Mouse (Mus musculus) limb, embryonic 12.5 days (tissue): Measurements from ENCODE around the gene Lce1a1. TPM values are rescaled to one million over a fixed set of nuclear protein-coding genes. Genes with fewer than 3 reads are reported as not detected.
"Not testable (repeated sequence)": the region's sequence is repeated elsewhere in the genome, so short reads cannot be mapped to it uniquely, and the experiment has no call there.

Source experiments
- ATAC-seq: fragments of 200-750 bp; cut with Nextera tagmentation; 2 replicates; pipeline ENCODE4 v1.8.0; 2017; ENCODE audit warnings: low read depth, moderate TSS enrichment; ENCODE audit not compliant: insufficient number of reproducible peaks, insufficient read depth, low FRiP score, low TSS enrichment
- H3K27ac ChIP-seq: fragments of 300-500 bp; sonication (generic); 2 replicates; pipeline ENCODE4 v1.5.1; 2016; ENCODE audit warnings: mild to moderate bottlenecking, moderate library complexity
- H3K27me3 ChIP-seq: fragments of 300-500 bp; sonication (generic); 2 replicates; pipeline ENCODE4 v1.6.1; 2016; ENCODE audit warnings: mild to moderate bottlenecking, moderate library complexity
- H3K36me3 ChIP-seq: fragments of 300-500 bp; sonication (generic); 2 replicates; pipeline ENCODE4 v1.6.1; 2016; ENCODE audit warnings: mild to moderate bottlenecking, moderate library complexity
- H3K4me1 ChIP-seq: fragments of 300-500 bp; sonication (generic); replicated peaks from 2 replicates; pipeline ENCODE4 v1.6.1; 2016
- H3K4me2 ChIP-seq: fragments of 300-500 bp; sonication (generic); 2 replicates; pipeline ENCODE4 v1.6.1; 2016; ENCODE audit warnings: mild to moderate bottlenecking, moderate library complexity
- H3K4me3 ChIP-seq: fragments of 300-500 bp; sonication (generic); replicated peaks from 2 replicates; pipeline ENCODE4 v1.5.1; 2016; ENCODE audit warnings: mild to moderate bottlenecking
- H3K9ac ChIP-seq: fragments of 300-500 bp; sonication (generic); replicated peaks from 2 replicates; pipeline ENCODE4 v1.6.1; 2016; ENCODE audit warnings: mild to moderate bottlenecking, moderate library complexity
- H3K9me3 ChIP-seq: fragments of 300-500 bp; sonication (generic); 2 replicates; pipeline ENCODE4 v1.6.1; 2016; ENCODE audit warnings: mild to moderate bottlenecking, moderate library complexity
- WGBS: fragments of 180-500 bp; shearing (Covaris S2); methylation state at CpG from one replicate; pipeline ENCODE4 v1.1.7; 2016; 5-methylcytosine and 5-hydroxymethylcytosine counted together
- polyA plus RNA-seq: library from polyadenylated mRNA; unstranded; fragments of >200 nt; fragmentation: Nextera tagmentation; extraction: Ambion mirVana; gene quantifications from 2 replicates; pipeline ENCODE4 v1.2.1, GENCODE M21; 2016

Lce1a1 gene
- not detected in 2 replicates for polyA plus RNA-seq

DNA sequence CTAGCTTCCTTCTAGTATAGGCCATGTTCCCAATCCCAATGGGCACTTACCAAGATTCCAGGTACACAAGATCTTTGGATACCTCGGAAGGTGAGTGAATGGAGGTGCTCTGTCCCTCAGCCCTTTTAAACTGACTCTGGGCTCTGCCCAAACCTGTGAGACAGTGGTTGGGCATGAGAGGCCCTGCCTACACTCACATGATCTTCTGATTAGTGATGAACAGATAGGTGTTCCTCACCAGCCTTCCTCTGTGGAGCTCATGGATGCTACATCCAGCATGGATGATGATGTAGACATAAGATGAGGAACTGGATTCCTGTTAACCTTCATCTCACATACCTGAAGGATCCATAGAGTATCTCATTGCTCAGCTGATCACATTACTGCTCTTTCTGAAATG lies at the start of gene Lce1a1:
TSS of gene Lce1a1 (minus strand) at position 101 of the 400 bp plus-strand sequence.
- Histone ChIP-seq H3K36me3 (no peaks in the 10 kb centered on the region), H3K9ac (no peak within 1 kb of the TSS), H3K27ac (no peak within 1 kb of the TSS), H3K9me3 (no peaks in the 10 kb centered on the region), H3K27me3 (no peaks in the 10 kb centered on the region), H3K4me2 (no peak within 1 kb of the TSS), H3K4me3 (no peak within 1 kb of the TSS), H3K4me1 (no peaks in the 10 kb centered on the region)
- ATAC-seq, result no peak
- WGBS, result 90% methylated on average over 1 of the region's 1 CpGs

DNA sequence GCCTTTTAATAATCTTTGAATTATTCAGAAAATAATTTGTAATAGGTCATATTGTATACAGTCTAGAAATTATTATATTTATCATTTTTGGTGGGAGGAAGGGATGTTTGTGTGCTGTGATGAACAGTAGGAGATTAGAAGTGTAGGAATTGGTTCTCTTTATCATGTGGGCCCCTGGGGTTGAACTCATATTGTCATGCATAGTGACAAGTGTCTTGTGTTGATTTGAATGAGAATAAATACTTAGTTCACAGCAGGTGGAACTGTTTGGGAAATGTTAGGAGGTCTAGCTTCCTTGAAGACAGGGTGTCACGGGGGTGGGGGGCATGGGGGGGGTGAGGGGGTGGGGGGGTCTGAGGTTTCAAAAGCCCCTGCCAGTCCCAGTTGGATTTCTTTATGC lies 46.5 kb upstream of the Lce1a1 start:
- Histone ChIP-seq H3K27me3 (no peaks in the 10 kb centered on the region), H3K36me3 (no peaks in the 10 kb centered on the region), H3K4me2 (no peak overlapping the region), H3K9me3 (no peaks in the 10 kb centered on the region), H3K27ac (no peak overlapping the region), H3K4me3 (no peak overlapping the region), H3K9ac (no peak overlapping the region), H3K4me1 (no peaks in the 10 kb centered on the region)
- no peak for ATAC-seq
- WGBS, result 30% methylated on average over 1 of the region's 1 CpGs

DNA sequence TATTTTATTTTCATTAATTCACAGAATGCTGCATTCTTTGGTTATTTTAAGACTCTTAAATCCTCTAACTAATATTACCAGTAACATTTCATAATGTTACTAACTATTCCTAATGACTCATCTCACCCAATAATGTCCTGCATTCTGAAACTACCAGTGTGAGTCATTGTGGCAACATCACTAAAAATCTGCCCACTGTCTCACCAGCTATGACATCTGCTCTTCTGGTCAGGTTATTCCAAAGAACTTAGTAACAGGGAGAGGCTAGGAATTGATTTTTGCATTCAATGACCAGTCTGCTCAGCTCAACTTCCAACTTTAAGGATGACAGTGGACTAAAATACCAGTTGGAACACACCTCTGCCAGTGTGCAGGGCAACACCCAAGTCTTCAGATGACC lies 43.6 kb upstream of the Lce1a1 start:
- no peak overlapping the region for H3K4me3 ChIP-seq
- H3K27me3 ChIP-seq, result no peaks in the 10 kb centered on the region
- no peaks in the 10 kb centered on the region for H3K9me3 ChIP-seq
- no peak overlapping the region for H3K4me2 ChIP-seq
- no peak overlapping the region for H3K9ac ChIP-seq
- H3K4me1 ChIP-seq, result no peaks in the 10 kb centered on the region
- no peak overlapping the region for H3K27ac ChIP-seq
- ATAC-seq, result no peak
- H3K36me3 ChIP-seq, result no peaks in the 10 kb centered on the region

GRCm38 (mm10) chr3:92689154-92689553 lies 41.0 kb upstream of the Lce1a1 start:
- H3K27ac ChIP-seq, result not testable (repeated sequence)

DNA sequence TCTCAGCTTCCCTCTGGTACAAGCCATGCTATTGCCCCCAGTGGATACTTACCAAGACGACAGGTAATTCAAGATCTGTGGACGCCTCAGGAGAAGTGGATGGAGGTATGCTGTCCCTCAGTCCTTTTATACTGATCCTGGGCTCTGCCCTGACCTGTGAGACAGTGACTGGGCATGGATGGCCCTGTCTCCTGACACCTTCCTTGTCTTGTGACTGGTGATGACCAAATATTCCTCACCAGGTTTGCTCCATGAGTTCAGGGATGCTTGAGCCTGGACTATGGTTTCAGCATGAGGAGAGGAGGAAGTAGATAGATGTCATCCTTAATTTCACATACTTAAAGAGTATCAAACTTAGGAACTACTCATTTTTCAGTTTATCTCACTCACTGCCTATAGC lies 39.0 kb upstream of the Lce1a1 start, which contains the start of gene Lce1d:
TSS of gene Lce1d (minus strand) at position 101 of the 400 bp plus-strand sequence.
- Histone ChIP-seq H3K36me3 (no peaks in the 10 kb centered on the region), H3K4me3 (no peak within 1 kb of the TSS), H3K4me1 (no peaks in the 10 kb centered on the region), H3K9me3 (no peaks in the 10 kb centered on the region), H3K27ac (no peak within 1 kb of the TSS), H3K4me2 (no peak within 1 kb of the TSS), H3K27me3 (no peaks in the 10 kb centered on the region), H3K9ac (no peak within 1 kb of the TSS)
- ATAC-seq, result no peak
- 62% methylated on average over 2 of the region's 2 CpGs for WGBS

More at GRCm38 (mm10) chr3:92689154-92689553, 41.0 kb upstream of the Lce1a1 start:
- not testable (repeated sequence) for H3K4me2 ChIP-seq, H3K4me1 ChIP-seq, H3K27me3 ChIP-seq, H3K4me3 ChIP-seq, H3K9ac ChIP-seq, H3K36me3 ChIP-seq, ATAC-seq, H3K9me3 ChIP-seq
- 76% methylated on average over 16 of the region's 16 CpGs for WGBS

GRCm38 (mm10) chr3:92678947-92679346 lies 30.8 kb upstream of the Lce1a1 start, which contains the start of gene Lce1c:
TSS of gene Lce1c (plus strand) at chr3:92679247.
- WGBS, result 76% methylated on average over 4 of the region's 4 CpGs
- H3K4me2 ChIP-seq, result no peak within 1 kb of the TSS
- no peak within 1 kb of the TSS for H3K9ac ChIP-seq
- H3K4me1 ChIP-seq, result no peaks in the 10 kb centered on the region
- H3K4me3 ChIP-seq, result no peak within 1 kb of the TSS
- no peaks in the 10 kb centered on the region for H3K27me3 ChIP-seq
- ATAC-seq, result no peak
- no peaks in the 10 kb centered on the region for H3K9me3 ChIP-seq
- no peak within 1 kb of the TSS for H3K27ac ChIP-seq
- H3K36me3 ChIP-seq, result no peaks in the 10 kb centered on the region

DNA sequence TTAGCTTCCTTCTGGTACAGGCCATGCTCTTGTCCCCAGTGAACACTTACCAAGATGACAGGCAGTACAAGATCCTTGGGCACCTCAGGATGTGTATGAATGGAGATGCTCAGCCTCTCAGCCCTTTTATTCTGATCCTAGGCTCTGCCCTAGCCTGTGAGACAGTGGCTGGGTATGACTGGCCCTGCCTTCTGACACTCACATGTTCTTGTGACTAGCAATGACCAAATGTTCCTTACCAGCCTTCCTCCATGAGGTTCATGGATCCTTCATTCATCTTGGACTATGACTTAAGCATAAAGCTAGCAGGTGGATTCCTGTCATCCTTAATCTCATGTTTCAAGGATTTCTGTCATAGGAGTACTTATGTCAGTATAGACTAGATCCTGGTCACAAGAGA lies 22.1 kb upstream of the Lce1a1 start, which contains the start of gene Lce1a2:
TSS of gene Lce1a2 (minus strand) at position 101 of the 400 bp plus-strand sequence.
- no peak for ATAC-seq
- H3K36me3 ChIP-seq, result no peaks in the 10 kb centered on the region
- H3K27me3 ChIP-seq, result no peaks in the 10 kb centered on the region
- H3K4me3 ChIP-seq, result no peak within 1 kb of the TSS
- H3K27ac ChIP-seq, result no peak within 1 kb of the TSS
- no peak within 1 kb of the TSS for H3K4me2 ChIP-seq
- H3K4me1 ChIP-seq, result no peaks in the 10 kb centered on the region
- no peaks in the 10 kb centered on the region for H3K9me3 ChIP-seq
- H3K9ac ChIP-seq, result no peak within 1 kb of the TSS

GRCm38 (mm10) chr3:92656826-92657225 lies 8.7 kb upstream of the Lce1a1 start, which contains the start of gene Lce1b:
TSS of gene Lce1b (minus strand) at chr3:92656926.
- H3K4me1 ChIP-seq, result no peaks in the 10 kb centered on the region
- H3K9ac ChIP-seq, result no peak within 1 kb of the TSS

GRCm38 (mm10) chr3:92639854-92640253 lies 8.3 kb downstream of the Lce1a1 start:
- no peak for ATAC-seq
- no peaks in the 10 kb centered on the region for H3K36me3 ChIP-seq
- H3K4me3 ChIP-seq, result no peak overlapping the region
- no peaks in the 10 kb centered on the region for H3K9me3 ChIP-seq
- 91% methylated on average over 15 of the region's 15 CpGs for WGBS
- no peak overlapping the region for H3K4me2 ChIP-seq
- no peaks in the 10 kb centered on the region for H3K4me1 ChIP-seq
- no peaks in the 10 kb centered on the region for H3K27me3 ChIP-seq
- no peak overlapping the region for H3K9ac ChIP-seq
- H3K27ac ChIP-seq, result no peak overlapping the region

More at GRCm38 (mm10) chr3:92656826-92657225, 8.7 kb upstream of the Lce1a1 start, which contains the start of gene Lce1b:
- ATAC-seq, result no peak
- H3K27me3 ChIP-seq, result no peaks in the 10 kb centered on the region
- H3K27ac ChIP-seq, result no peak within 1 kb of the TSS
- no peak within 1 kb of the TSS for H3K4me2 ChIP-seq
- H3K9me3 ChIP-seq, result no peaks in the 10 kb centered on the region
- no peaks in the 10 kb centered on the region for H3K36me3 ChIP-seq
- no peak within 1 kb of the TSS for H3K4me3 ChIP-seq

- 83% methylated on average over 3 of the region's 3 CpGs for WGBS
- Histone ChIP-seq H3K27ac (no peak overlapping the region), H3K9ac (no peak overlapping the region), H3K27me3 (no peaks in the 10 kb centered on the region), H3K4me1 (no peaks in the 10 kb centered on the region), H3K4me2 (no peak overlapping the region), H3K4me3 (no peak overlapping the region), H3K9me3 (no peaks in the 10 kb centered on the region), H3K36me3 (no peaks in the 10 kb centered on the region)
- no peak for ATAC-seq
Measured at GRCm38 (mm10) chr3:92638653-92638991, 9.5 kb downstream of the Lce1a1 start.

DNA sequence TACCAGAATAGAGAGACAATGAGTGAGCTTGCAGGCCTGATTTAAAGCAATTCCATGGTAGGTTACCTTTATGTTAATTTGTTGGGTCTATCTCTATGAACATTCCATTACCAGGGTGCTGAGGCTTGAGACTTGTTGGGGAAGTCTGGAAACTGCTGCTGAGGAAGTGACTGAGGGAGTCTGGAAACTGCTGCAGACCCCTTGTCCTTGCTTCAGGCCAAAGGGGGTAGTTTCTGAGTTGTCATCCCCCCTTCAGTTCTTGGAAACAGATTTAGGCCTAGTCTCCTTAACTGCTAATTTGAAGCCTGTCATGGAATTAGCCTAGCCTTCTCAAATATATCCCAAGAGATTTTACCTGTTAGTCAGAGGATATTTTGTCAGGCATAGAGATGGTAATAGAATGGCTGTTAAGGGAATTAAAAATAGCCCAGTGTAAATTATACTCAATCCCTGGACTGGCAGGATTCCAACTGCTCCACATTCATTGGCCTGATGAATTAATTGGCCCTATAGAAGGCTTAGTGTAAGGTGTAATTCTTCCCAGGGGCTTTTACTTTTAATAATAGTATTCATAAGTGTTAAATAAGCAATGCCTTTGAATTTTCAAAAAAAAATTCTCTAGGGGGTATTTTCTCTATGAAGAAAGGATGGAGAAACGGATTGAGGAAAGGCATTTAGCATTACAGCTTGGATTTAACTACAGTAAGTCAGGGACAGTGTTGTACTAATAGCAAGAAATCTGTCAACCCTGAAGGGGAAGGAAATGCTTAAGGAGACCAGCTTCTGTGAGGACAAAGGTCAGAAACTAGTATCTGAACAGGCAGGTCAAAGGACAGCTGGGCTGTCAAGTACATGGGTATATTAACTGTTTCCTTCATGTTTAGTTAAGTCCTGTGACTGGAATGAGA lies 10.1 kb downstream of the Lce1a1 start:
- Histone ChIP-seq H3K4me2 (no peak overlapping the region), H3K4me3 (no peak overlapping the region), H3K9me3 (no peaks in the 10 kb centered on the region), H3K9ac (no peak overlapping the region), H3K27ac (no peak overlapping the region), H3K36me3 (no peaks in the 10 kb centered on the region), H3K27me3 (no peaks in the 10 kb centered on the region), H3K4me1 (no peaks in the 10 kb centered on the region)
- ATAC-seq, result no peak
- WGBS, result 49% methylated on average over 1 of the region's 1 CpGs

- H3K9ac ChIP-seq, result no peak within 1 kb of the TSS
- no peaks in the 10 kb centered on the region for H3K27me3 ChIP-seq
- no peak within 1 kb of the TSS for H3K4me3 ChIP-seq
- H3K36me3 ChIP-seq, result no peaks in the 10 kb centered on the region
- no peak for ATAC-seq
- no peak within 1 kb of the TSS for H3K27ac ChIP-seq
- no peak within 1 kb of the TSS for H3K4me2 ChIP-seq
- WGBS, result 82% methylated on average over 2 of the region's 2 CpGs
- H3K4me1 ChIP-seq, result no peaks in the 10 kb centered on the region
- H3K9me3 ChIP-seq, result no peaks in the 10 kb centered on the region
Measured at GRCm38 (mm10) chr3:92621560-92621959, 26.5 kb downstream of the Lce1a1 start, which contains the start of gene Lce6a. TSS of gene Lce6a (minus strand) at chr3:92621660.
